Mouse (Mus musculus): ENCODE measurements around the gene Ubac1.

DNA sequence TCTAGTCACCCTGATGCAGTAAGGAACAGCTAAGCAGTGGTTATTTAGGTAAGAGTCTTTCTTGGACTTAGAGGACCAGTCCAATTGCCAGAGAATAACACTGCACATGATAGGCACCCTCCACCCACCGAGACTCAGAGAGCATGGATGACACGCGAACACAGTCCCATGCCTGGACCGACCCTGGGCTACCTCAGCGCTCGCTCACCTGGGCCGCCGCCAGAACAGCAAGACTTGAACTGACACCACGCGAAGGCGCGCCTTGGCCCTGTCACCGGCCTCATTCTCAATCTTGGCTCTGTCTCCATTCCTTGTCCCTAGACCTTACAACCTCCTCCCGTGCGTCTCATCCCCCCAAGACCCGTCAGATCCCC, 39.5 kb downstream of the Ubac1 start:
- TF ChIP-seq GATA1 (IDR thresholded peaks at IDR 0.05; ENCODE audit: borderline replicate concordance, low read length) (no peak), FLI1 (IDR thresholded peaks at IDR 0.05; ENCODE audit: low read length) (no peak)
